Mouse (Mus musculus) granulocyte monocyte progenitor cell, adult 5-6 weeks (primary cell): ENCODE measurements at regions not wholly inside any gene's neighbourhood (a gene's known extent, or its start where the extent isn't known, plus 50 kb on each side); places are given as distances from the start of the nearest gene placed in this dataset.

Experiments
- ATAC-seq: replicated peaks from 2 replicates; pipeline ENCODE4 v1.8.0; 2016; ENCODE audit warnings: mild to moderate bottlenecking, moderate TSS enrichment, inconsistent platforms; ENCODE audit not compliant: poor library complexity, severe bottlenecking

DNA sequence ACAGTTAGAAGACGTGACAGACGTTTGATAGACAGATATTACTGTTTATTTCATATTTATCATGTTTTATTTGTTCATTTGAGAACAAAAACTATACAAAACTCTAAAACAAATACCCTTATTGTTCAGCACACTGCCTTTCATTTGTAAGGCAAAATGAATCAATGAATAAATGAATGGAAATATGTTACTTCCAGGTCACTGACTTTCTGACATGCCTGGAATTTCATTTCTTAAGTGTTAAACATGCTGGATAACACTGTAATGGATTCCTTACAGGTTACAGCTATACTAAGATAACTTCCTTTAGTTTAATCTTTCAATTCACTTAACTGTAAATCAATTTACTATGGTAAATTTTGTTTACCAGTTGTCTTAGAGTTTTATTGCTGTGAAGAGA is 707.3 kb upstream of the Foxg1 start:
- no peak for ATAC-seq

DNA sequence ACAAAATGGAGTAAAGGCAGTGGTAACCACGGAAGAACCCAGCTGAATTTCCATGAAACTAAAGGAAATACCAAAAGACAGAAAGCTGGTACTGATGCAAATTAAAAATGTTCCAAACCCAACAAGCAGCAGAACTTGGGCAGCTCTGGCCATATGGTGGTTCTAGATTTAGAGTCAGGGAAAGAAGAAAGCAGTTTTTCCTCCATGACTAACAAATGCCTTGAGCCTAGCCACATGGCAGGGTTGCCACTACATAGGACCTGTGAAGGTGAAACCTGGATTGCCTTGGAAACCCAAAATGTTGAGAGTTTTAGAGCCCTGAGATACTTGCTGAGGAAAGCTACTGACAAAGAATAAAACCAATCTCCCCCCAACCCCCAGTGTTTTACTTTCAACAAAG is 701.5 kb upstream of the Foxg1 start:
- no peak for ATAC-seq

DNA sequence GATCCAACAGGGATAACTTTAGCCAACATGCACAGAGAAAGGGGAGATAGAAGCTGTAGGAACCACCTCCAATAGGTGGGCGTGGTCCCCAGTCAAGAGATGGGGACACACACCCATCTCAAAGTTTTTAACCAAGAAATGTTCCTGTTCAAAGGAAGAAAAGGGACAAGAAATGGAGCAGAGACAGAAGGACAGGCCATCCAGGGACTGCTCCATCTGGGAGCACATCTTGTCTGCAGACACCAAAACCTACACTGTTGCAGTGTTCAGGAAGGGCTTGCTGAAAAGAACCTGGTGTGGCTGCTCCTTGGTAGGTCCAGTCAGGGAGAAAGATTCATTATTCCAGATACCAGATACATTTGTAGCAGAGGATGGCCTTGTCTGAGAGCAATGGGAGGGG is 676.5 kb upstream of the Foxg1 start:
- no peak for ATAC-seq

DNA sequence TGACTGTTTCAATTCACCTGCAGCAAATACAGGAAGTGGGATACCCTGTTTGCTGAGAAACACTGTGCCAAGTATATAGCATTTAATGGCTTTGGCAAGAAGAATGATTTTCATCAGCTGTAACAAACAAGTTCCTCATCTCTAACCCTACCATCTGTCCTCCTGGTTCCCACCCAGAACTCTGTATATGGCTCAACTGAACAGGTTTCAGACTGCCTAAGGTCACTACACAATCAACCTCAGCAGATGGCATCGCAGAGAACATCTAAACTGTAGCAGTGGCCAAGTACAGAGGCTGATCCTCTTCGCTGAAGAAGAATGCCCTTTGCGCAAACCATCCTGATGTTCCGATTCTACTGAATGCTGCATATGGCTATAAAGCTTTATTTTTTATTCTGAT is 668.8 kb upstream of the Foxg1 start:
- ATAC-seq = no peak

DNA sequence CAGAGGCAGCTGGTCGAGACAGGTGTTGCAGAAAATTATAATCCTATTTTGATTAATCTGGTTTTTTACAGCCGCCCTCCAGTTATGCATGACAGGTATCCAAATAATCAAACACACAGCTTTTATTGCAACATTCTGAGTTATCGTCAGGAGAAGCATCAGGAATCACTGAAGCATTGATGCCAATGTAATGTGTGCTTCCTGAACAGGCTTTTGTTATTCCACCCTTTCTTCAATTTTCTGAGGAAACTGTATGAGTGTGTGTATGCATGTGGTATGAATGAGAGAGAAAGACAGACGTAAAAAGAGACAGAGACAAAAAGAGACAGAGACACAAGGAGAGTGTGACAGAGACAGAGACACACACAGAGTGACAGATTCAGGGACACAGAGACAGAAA is 652.6 kb upstream of the Foxg1 start:
- ATAC-seq = no peak

DNA sequence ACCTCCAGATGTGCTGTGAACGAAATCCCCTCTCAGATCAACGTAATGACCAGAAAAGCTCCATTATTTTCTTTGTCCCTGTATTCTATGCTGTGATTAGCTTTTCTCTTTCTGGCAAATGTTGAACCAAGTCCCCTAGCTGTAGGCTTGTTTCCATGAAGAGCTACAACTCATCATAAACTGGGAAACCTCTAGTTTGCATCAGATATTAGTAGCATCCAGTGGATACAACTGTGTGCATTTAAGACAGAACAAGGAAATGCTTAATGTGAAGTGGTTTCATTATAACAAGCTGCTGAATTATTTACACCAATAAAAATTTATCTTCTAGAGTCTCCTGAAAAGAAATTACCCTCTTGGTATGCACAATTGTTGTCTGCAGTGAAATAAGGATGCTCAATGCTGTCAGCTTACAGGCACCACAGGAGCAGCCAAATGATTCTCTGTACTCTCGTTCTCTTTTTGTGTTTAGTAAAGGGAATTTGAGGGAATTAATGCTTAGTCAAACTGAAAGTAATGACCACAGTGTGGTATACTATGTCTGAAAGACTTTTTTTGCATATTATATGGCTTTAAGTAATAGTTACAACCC is 623.6 kb upstream of the Foxg1 start:
- ATAC-seq = no peak
